Mouse (Mus musculus) heart, embryonic 15.5 days (tissue): ENCODE measurements at regions not wholly inside any gene's neighbourhood (a gene's known extent, or its start where the extent isn't known, plus 50 kb on each side); places are given as distances from the start of the nearest gene placed in this dataset.
A peak's percentile ranks its signal among the peaks of the same experiment; 100 is the strongest.

Source experiments
- ATAC-seq: fragments of 200-750 bp; cut with Nextera tagmentation; replicated peaks from 2 replicates; pipeline ENCODE4 v1.8.0; 2017; ENCODE audit warnings: low read depth, moderate TSS enrichment; ENCODE audit not compliant: insufficient number of reproducible peaks, insufficient read depth, low FRiP score
- H3K27ac ChIP-seq: fragments of 300-500 bp; sonication (generic); 2 replicates; pipeline ENCODE4 v1.5.1; 2015; ENCODE audit warnings: mild to moderate bottlenecking, inconsistent platforms
- H3K27me3 ChIP-seq: fragments of 300-500 bp; sonication (generic); 2 replicates; pipeline ENCODE4 v1.6.1; 2015; ENCODE audit warnings: inconsistent platforms
- H3K36me3 ChIP-seq: fragments of 300-500 bp; sonication (generic); 2 replicates; pipeline ENCODE4 v1.6.1; 2015; ENCODE audit warnings: mild to moderate bottlenecking, inconsistent platforms
- H3K4me1 ChIP-seq: fragments of 300-500 bp; sonication (generic); replicated peaks from 2 replicates; pipeline ENCODE4 v1.6.1; 2015; ENCODE audit warnings: inconsistent platforms
- H3K4me2 ChIP-seq: fragments of 300-500 bp; sonication (generic); 2 replicates; pipeline ENCODE4 v1.6.1; 2015; ENCODE audit warnings: inconsistent platforms, mild to moderate bottlenecking, moderate library complexity
- H3K4me3 ChIP-seq: fragments of 300-500 bp; sonication (generic); 2 replicates; pipeline ENCODE4 v1.5.1; 2015; ENCODE audit warnings: mild to moderate bottlenecking, inconsistent platforms
- H3K9ac ChIP-seq: fragments of 300-500 bp; sonication (generic); 2 replicates; pipeline ENCODE4 v1.6.1; 2015; ENCODE audit warnings: mild to moderate bottlenecking, inconsistent platforms
- H3K9me3 ChIP-seq: fragments of 300-500 bp; sonication (generic); replicated peaks from 2 replicates; pipeline ENCODE4 v1.6.1; 2016; ENCODE audit warnings: inconsistent platforms
- WGBS: fragments of 180-500 bp; shearing (Covaris S2); methylation state at CpG from one replicate; pipeline ENCODE4 v1.1.7; 2015; ENCODE audit warnings: mixed read lengths; 5-methylcytosine and 5-hydroxymethylcytosine counted together

GRCm38 (mm10) chr8:10931266-10931665 lies 77.0 kb downstream of the Irs2 start:
- Histone ChIP-seq H3K36me3 (no peaks in the 10 kb centered on the region), H3K4me3 (no peak overlapping the region), H3K9ac (no peak overlapping the region), H3K9me3 (no peaks in the 10 kb centered on the region), H3K27ac (no peak overlapping the region), H3K4me1 (peaks cover 31% of the 10 kb centered on the region), H3K4me2 (no peak overlapping the region), H3K27me3 (peaks cover 20% of the 10 kb centered on the region; the same call in 1 of the 2 replicates)
- 85% methylated on average over 4 of the region's 4 CpGs for WGBS
- no peak for ATAC-seq

- Histone ChIP-seq H3K4me2 (no peak overlapping the region), H3K4me3 (no peak overlapping the region), H3K9ac (no peak overlapping the region), H3K27ac (peak overlapping the region; percentile 48), H3K9me3 (no peaks in the 10 kb centered on the region), H3K27me3 (0 out of 2 replicates have a peak, but pooled peaks cover 6% of the 10 kb centered on the region), H3K4me1 (peaks cover 48% of the 10 kb centered on the region), H3K36me3 (no peaks in the 10 kb centered on the region)
- ATAC-seq: no peak
- 65% methylated on average over 3 of the region's 3 CpGs for WGBS
Observed at GRCm38 (mm10) chr8:10928836-10929235, 79.4 kb downstream of the Irs2 start.

- Histone ChIP-seq H3K27me3 (0 out of 2 replicates have a peak, but pooled peaks cover 5% of the 10 kb centered on the region), H3K4me2 (no peak overlapping the region), H3K9me3 (no peaks in the 10 kb centered on the region), H3K36me3 (no peaks in the 10 kb centered on the region), H3K9ac (no peak overlapping the region), H3K4me1 (peaks cover 53% of the 10 kb centered on the region), H3K27ac (peak overlapping the region; percentile 48), H3K4me3 (no peak overlapping the region)
- ATAC-seq: peak; percentile 42
- WGBS: 44% methylated on average over 17 of the region's 17 CpGs
Observed at GRCm38 (mm10) chr8:10928342-10928794, 79.9 kb downstream of the Irs2 start.

GRCm38 (mm10) chr8:10927187-10927586 lies 81.1 kb downstream of the Irs2 start:
- no peak overlapping the region for H3K4me3 ChIP-seq
- no peak overlapping the region for H3K9ac ChIP-seq
- 0 out of 2 replicates have a peak, but pooled peaks cover 5% of the 10 kb centered on the region for H3K27me3 ChIP-seq
- H3K27ac ChIP-seq: no peak overlapping the region
- H3K4me2 ChIP-seq: no peak overlapping the region
- H3K9me3 ChIP-seq: no peaks in the 10 kb centered on the region
- H3K4me1 ChIP-seq: peaks cover 62% of the 10 kb centered on the region
- H3K36me3 ChIP-seq: no peaks in the 10 kb centered on the region
- 77% methylated on average over 3 of the region's 3 CpGs for whole genome bisulfite sequencing
- no peak for ATAC-seq

GRCm38 (mm10) chr8:10926518-10926915 lies 81.7 kb downstream of the Irs2 start:
- Histone ChIP-seq H3K4me2 (no peak overlapping the region), H3K9ac (no peak overlapping the region), H3K4me1 (peaks cover 69% of the 10 kb centered on the region), H3K9me3 (no peaks in the 10 kb centered on the region), H3K27me3 (0 out of 2 replicates have a peak, but pooled peaks cover 5% of the 10 kb centered on the region), H3K27ac (peak overlapping the region; percentile 77; the same call in 1 of the 2 replicates), H3K4me3 (no peak overlapping the region), H3K36me3 (no peaks in the 10 kb centered on the region)
- no peak for ATAC-seq

GRCm38 (mm10) chr8:10925582-10926517 lies 82.4 kb downstream of the Irs2 start:
- 0 out of 2 replicates have a peak, but pooled peaks cover 5% of the 10 kb centered on the region for H3K27me3 ChIP-seq
- no peak for ATAC-seq
- no peak overlapping the region for H3K4me2 ChIP-seq
- H3K4me1 ChIP-seq: peaks cover 68% of the 10 kb centered on the region
- no peak overlapping the region for H3K9ac ChIP-seq
- H3K4me3 ChIP-seq: no peak overlapping the region
- peak overlapping the region; percentile 77 for H3K27ac ChIP-seq
- no peaks in the 10 kb centered on the region for H3K36me3 ChIP-seq
- H3K9me3 ChIP-seq: no peaks in the 10 kb centered on the region
- WGBS: 24% methylated on average over 18 of the region's 18 CpGs

GRCm38 (mm10) chr8:10924526-10925199 lies 83.6 kb downstream of the Irs2 start:
- Histone ChIP-seq H3K9me3 (no peaks in the 10 kb centered on the region), H3K27me3 (peaks cover 2% of the 10 kb centered on the region; the same call in 1 of the 2 replicates), H3K4me2 (peak overlapping the region; percentile 48), H3K36me3 (no peaks in the 10 kb centered on the region), H3K4me3 (peak overlapping the region; percentile 11; the same call in 1 of the 2 replicates), H3K9ac (no peak overlapping the region), H3K4me1 (peaks cover 68% of the 10 kb centered on the region), H3K27ac (peak overlapping the region; percentile 77)
- WGBS: 4% methylated on average over 20 of the region's 20 CpGs
- 0 out of 2 replicates have a peak, but pooled peaks have one; percentile 18 for ATAC-seq

GRCm38 (mm10) chr8:10924001-10924490 lies 84.2 kb downstream of the Irs2 start:
- no peak for ATAC-seq
- H3K4me3 ChIP-seq: 0 out of 2 replicates have a peak overlapping the region, but pooled peaks have one; percentile 11
- H3K9ac ChIP-seq: no peak overlapping the region

GRCm38 (mm10) chr8:10923071-10924000 lies 84.9 kb downstream of the Irs2 start:
- Histone ChIP-seq H3K27ac (no peak overlapping the region), H3K9ac (no peak overlapping the region), H3K27me3 (peaks cover 6% of the 10 kb centered on the region; the same call in 1 of the 2 replicates), H3K4me1 (peaks cover 61% of the 10 kb centered on the region), H3K4me3 (no peak overlapping the region), H3K4me2 (no peak overlapping the region), H3K9me3 (no peaks in the 10 kb centered on the region), H3K36me3 (no peaks in the 10 kb centered on the region)
- ATAC-seq: no peak
- WGBS: 53% methylated on average over 19 of the region's 19 CpGs

More at GRCm38 (mm10) chr8:10924001-10924490, 84.2 kb downstream of the Irs2 start:
- Histone ChIP-seq H3K4me2 (peak overlapping the region; percentile 48), H3K9me3 (no peaks in the 10 kb centered on the region), H3K27ac (peak overlapping the region; percentile 77), H3K36me3 (no peaks in the 10 kb centered on the region), H3K4me1 (peaks cover 68% of the 10 kb centered on the region), H3K27me3 (peaks cover 4% of the 10 kb centered on the region; the same call in 1 of the 2 replicates)
- 21% methylated on average over 3 of the region's 3 CpGs for WGBS

GRCm38 (mm10) chr8:10922209-10923030 lies 85.8 kb downstream of the Irs2 start:
- 48% methylated on average over 12 of the region's 12 CpGs for WGBS
- H3K9ac ChIP-seq: no peak overlapping the region
- H3K4me3 ChIP-seq: no peak overlapping the region
- no peak for ATAC-seq
- H3K36me3 ChIP-seq: no peaks in the 10 kb centered on the region
- peaks cover 55% of the 10 kb centered on the region for H3K4me1 ChIP-seq
- no peak overlapping the region for H3K4me2 ChIP-seq
- H3K27me3 ChIP-seq: peaks cover 11% of the 10 kb centered on the region
- H3K27ac ChIP-seq: peak overlapping the region; percentile 3; the same call in 1 of the 2 replicates
- no peaks in the 10 kb centered on the region for H3K9me3 ChIP-seq
